Mouse (Mus musculus) forebrain, embryonic 12.5 days (tissue): ENCODE measurements at regions not wholly inside any gene's neighbourhood (a gene's known extent, or its start where the extent isn't known, plus 50 kb on each side); places are given as distances from the start of the nearest gene placed in this dataset.

Experiments used
- ATAC-seq: fragments of 200-750 bp; cut with Nextera tagmentation; 2 replicates; pipeline ENCODE4 v1.8.0; 2017; ENCODE audit warnings: moderate TSS enrichment; ENCODE audit not compliant: low FRiP score
- H3K27ac ChIP-seq: fragments of 300-500 bp; sonication (generic); 2 replicates; pipeline ENCODE4 v1.5.1; 2016; ENCODE audit warnings: mild to moderate bottlenecking
- H3K27me3 ChIP-seq: fragments of 300-500 bp; sonication (generic); 2 replicates; pipeline ENCODE4 v1.6.1; 2016; ENCODE audit warnings: mild to moderate bottlenecking
- H3K36me3 ChIP-seq: fragments of 300-500 bp; sonication (generic); replicated peaks from 2 replicates; pipeline ENCODE4 v1.6.1; 2016; ENCODE audit warnings: mild to moderate bottlenecking
- H3K4me1 ChIP-seq: fragments of 300-500 bp; sonication (generic); 2 replicates; pipeline ENCODE4 v1.6.1; 2016
- H3K4me2 ChIP-seq: fragments of 300-500 bp; sonication (generic); 2 replicates; pipeline ENCODE4 v1.6.1; 2016; ENCODE audit warnings: mild to moderate bottlenecking, moderate library complexity
- H3K4me3 ChIP-seq: fragments of 300-500 bp; sonication (generic); replicated peaks from 2 replicates; pipeline ENCODE4 v1.5.1; 2016; ENCODE audit warnings: mild to moderate bottlenecking
- H3K9ac ChIP-seq: fragments of 300-500 bp; sonication (generic); 2 replicates; pipeline ENCODE4 v1.6.1; 2016; ENCODE audit warnings: mild to moderate bottlenecking
- H3K9me3 ChIP-seq: fragments of 300-500 bp; sonication (generic); 2 replicates; pipeline ENCODE4 v1.6.1; 2016
- WGBS: fragments of 180-500 bp; shearing (Covaris S2); methylation state at CpG from one replicate; pipeline ENCODE4 v1.1.7; 2016; 5-methylcytosine and 5-hydroxymethylcytosine counted together

DNA sequence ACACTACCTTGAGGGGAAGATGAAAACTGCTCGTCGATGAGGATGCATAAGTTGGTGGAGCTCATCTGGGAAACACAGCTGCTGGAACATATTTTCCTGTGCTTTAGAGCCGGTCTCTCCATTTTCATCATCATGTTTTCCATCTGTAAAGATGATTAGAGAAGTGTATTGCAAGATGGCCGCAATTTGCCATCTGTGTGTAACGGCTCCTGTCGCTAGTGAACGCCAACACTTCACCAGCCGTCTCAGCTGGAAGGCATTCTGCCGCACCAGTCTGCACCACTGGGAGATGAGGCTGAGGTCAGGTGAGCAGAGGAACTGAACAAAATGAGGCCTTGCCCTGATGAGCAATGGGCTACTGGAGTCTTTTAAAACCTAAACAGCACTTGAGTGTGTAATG is 57.4 kb downstream of the Gm21962 start:
- Histone ChIP-seq H3K27ac (no peak overlapping the region), H3K4me1 (no peaks in the 10 kb centered on the region), H3K4me2 (no peak overlapping the region), H3K9ac (no peak overlapping the region), H3K9me3 (no peaks in the 10 kb centered on the region), H3K4me3 (no peak overlapping the region), H3K27me3 (no peaks in the 10 kb centered on the region), H3K36me3 (no peaks in the 10 kb centered on the region)
- WGBS, result 84% methylated on average over 9 of the region's 9 CpGs
- ATAC-seq, result no peak

DNA sequence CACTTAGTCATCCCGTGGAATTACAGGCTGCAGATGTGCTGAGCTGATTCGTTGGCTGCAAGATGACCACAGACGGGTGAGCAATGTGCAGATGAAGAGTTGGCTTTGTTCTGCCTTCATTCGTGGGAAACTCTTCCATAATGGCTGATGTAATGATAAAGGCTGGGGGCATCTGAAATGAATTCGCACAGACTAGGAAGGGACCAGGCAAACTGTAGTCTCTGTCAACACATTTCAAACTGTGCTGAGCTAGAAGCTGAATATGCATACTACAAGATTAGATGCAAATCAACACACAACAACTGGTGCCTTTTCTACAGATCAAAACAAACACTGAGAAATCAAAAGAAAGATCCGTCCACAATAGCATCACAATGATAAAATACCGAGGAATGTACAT is 58.1 kb downstream of the Gm21962 start:
- no peak overlapping the region for H3K27ac ChIP-seq
- no peaks in the 10 kb centered on the region for H3K36me3 ChIP-seq
- WGBS, result 64% methylated on average over 7 of the region's 7 CpGs
- no peak overlapping the region for H3K9ac ChIP-seq
- no peaks in the 10 kb centered on the region for H3K4me1 ChIP-seq
- H3K4me2 ChIP-seq, result no peak overlapping the region
- H3K27me3 ChIP-seq, result no peaks in the 10 kb centered on the region
- H3K4me3 ChIP-seq, result no peak overlapping the region
- no peak for ATAC-seq
- no peaks in the 10 kb centered on the region for H3K9me3 ChIP-seq

DNA sequence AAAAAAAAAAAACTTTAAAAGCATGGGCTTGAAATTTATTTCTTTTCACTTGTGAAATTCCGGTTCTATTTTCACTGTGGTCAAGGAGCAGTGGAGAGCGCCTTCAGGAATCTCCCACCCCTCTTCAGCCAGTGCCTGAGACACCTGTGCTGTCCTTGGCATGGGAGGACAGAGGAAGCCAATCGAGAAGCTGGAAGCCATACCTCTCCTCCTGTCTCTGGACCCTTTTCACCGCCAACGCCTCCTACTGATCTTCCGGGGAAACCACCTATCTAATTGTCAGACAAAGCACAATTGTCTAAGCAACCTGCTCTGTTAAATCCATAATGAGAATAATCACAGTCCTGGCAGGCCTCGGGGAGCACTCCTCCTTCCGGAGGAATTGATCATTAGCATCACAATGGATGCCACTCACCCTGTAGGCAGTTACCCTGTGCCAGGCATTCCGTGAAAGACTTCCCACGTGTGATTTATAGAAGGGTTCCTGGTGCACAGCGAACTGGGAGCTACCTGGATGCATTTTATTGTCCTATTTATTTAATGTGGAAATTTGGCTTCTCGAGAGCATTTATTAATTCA is 66.0 kb downstream of the Gm21962 start:
- H3K27ac ChIP-seq, result no peak overlapping the region
- H3K36me3 ChIP-seq, result no peaks in the 10 kb centered on the region
- ATAC-seq, result peak; percentile 88
- no peak overlapping the region; the same call in 1 of the 2 replicates for H3K4me2 ChIP-seq
- WGBS, result 22% methylated on average over 12 of the region's 12 CpGs
- H3K9ac ChIP-seq, result no peak overlapping the region
- no peaks in the 10 kb centered on the region for H3K27me3 ChIP-seq
- no peaks in the 10 kb centered on the region for H3K9me3 ChIP-seq
- H3K4me3 ChIP-seq, result no peak overlapping the region
- peaks cover 13% of the 10 kb centered on the region for H3K4me1 ChIP-seq

DNA sequence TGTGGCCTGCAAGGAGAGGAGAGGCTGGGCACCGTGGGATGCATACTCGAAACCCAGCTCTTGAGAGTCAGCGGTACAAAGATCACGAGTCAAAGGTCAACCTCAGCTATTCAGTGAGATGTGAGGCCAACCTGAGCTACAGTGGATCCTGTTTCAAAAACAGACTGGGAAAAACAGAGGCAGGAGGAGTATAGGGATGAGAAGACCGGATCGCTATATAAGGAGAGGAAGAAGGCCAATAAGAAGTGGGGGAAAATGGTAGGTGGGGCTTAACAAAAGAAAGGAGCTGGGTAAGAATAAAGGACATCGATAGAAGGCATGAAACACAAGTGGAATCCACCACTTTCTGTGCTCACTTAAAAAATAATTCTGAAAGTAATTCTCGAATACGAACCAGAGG is 70.2 kb downstream of the Gm21962 start:
- no peak overlapping the region for H3K4me2 ChIP-seq
- no peaks in the 10 kb centered on the region for H3K36me3 ChIP-seq
- WGBS, result 75% methylated on average over 9 of the region's 9 CpGs
- no peak overlapping the region for H3K4me3 ChIP-seq
- no peak overlapping the region for H3K27ac ChIP-seq
- H3K9me3 ChIP-seq, result no peaks in the 10 kb centered on the region
- H3K9ac ChIP-seq, result no peak overlapping the region
- ATAC-seq, result no peak
- H3K4me1 ChIP-seq, result peaks cover 13% of the 10 kb centered on the region
- no peaks in the 10 kb centered on the region for H3K27me3 ChIP-seq

DNA sequence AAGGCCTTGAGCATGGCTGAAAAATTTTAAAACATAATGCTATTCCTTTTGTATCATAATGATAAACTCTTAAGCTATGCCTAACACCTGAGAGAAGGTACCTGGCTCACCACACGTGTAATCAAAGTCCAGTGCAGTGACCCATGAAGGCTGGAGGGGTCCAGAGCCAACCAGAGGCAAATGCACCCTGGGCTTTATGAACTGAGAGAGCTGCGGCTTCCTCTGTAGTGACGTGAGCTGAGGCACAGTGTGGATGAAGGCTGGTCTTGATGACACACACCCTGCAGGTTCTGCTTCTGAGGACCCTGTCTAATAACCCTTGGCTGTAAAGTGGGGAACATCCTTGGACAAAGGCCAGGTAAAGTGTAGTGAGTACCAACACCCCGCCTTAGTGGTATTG is 70.8 kb downstream of the Gm21962 start:
- H3K27ac ChIP-seq, result no peak overlapping the region
- H3K4me1 ChIP-seq, result peaks cover 8% of the 10 kb centered on the region
- WGBS, result 83% methylated on average over 4 of the region's 4 CpGs
- H3K4me3 ChIP-seq, result no peak overlapping the region
- no peak for ATAC-seq
- H3K9ac ChIP-seq, result no peak overlapping the region
- no peaks in the 10 kb centered on the region for H3K27me3 ChIP-seq
- H3K36me3 ChIP-seq, result no peaks in the 10 kb centered on the region
- H3K4me2 ChIP-seq, result no peak overlapping the region
- H3K9me3 ChIP-seq, result no peaks in the 10 kb centered on the region

DNA sequence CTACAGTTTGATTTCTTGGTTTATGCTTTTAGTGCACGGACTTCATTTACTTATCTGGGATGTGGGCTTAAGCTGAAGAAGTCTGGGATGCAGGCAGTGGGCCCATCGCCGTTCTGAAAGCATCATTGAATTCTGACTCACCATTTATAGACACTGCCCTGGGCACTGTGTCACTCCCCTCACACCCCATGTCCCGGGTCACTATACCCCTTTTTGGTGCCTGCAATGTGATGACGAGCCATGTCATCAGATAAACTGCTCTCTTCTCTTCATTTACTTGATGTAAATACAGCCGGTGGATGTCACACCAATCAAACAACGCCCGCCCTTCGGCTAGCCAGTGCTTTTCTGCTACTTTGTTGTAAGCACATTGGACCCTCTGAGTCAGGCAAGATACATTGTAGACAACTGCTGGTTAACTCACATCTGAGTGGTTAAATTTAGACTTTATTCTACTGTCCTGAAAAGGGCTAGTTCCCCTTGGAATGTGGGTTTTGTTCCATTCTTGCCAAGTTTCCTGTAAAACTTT is 80.5 kb downstream of the Gm21962 start:
- WGBS, result 89% methylated on average over 9 of the region's 9 CpGs
- no peak overlapping the region for H3K27ac ChIP-seq
- no peaks in the 10 kb centered on the region for H3K9me3 ChIP-seq
- no peaks in the 10 kb centered on the region for H3K36me3 ChIP-seq
- no peak overlapping the region for H3K4me2 ChIP-seq
- H3K27me3 ChIP-seq, result no peaks in the 10 kb centered on the region
- peaks cover 13% of the 10 kb centered on the region for H3K4me1 ChIP-seq
- no peak overlapping the region for H3K9ac ChIP-seq
- ATAC-seq, result no peak
- H3K4me3 ChIP-seq, result no peak overlapping the region

DNA sequence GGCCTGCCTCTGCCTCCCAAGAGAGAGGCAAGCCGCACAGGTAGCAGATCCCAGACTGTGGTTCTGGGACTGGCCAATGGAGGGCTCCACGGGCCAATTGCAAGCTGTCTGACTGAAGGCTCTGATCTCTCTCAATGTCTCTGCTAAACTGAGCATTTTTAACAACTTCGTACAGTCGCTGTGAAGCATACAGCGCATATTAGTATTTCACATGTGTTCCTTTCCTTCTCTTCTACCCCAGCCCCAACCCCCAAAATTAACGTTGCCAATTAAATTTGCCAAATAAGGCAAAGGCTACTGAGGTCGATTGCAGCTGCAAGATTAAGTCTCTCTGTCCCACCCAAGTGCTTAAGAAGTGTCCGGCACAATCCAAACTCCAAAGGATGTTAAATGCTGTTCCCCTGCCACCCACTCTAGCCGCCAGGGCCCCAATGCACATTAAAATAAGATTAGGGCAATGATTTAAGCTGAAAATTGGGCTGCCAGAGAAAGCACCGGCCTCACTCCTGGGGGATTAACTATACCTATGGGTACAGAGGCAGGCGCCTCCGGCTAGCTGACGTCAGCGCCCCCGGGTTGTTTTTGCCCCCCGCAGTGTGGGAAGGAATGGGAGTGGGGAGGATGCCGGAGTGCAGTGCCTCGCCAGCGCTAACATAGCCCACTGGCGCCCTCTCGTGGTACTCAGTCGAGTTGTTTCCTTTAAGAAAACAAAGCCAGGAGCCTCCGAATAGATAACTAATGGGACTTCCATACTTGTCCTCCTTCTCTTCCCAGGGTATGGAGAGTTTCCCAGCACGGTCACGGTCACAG is 81.3 kb downstream of the Gm21962 start:
- Histone ChIP-seq H3K9ac (no peak overlapping the region; the same call in 1 of the 2 replicates), H3K27me3 (no peaks in the 10 kb centered on the region), H3K4me3 (peak overlapping the region; percentile 35), H3K36me3 (no peaks in the 10 kb centered on the region), H3K4me2 (peak overlapping the region; percentile 51), H3K4me1 (peaks cover 13% of the 10 kb centered on the region), H3K9me3 (no peaks in the 10 kb centered on the region), H3K27ac (peak overlapping the region; percentile 63)
- ATAC-seq, result peak; percentile 95
- 13% methylated on average over 25 of the region's 25 CpGs for WGBS

DNA sequence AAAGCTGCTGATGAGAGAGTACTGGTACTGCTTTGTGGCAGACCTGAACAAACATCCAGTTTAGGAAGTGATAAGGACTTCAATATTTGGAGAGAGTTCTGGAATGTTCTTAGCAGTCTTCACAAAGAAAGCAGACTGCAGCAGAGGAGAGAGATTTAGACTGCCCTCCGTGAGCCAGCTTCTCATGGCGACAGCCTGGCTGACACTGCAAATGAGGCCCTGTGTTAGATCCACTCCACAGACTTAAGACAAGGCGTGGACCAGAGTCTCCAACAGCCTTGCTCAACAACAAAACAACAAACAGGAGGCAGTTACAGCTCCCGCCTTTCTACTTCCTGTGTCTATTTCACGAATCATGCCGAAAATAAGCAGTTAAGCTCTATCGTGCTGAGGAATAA is 81.9 kb downstream of the Gm21962 start:
- Histone ChIP-seq H3K27ac (peak overlapping the region; percentile 59; the same call in 1 of the 2 replicates), H3K4me2 (no peak overlapping the region; the same call in 1 of the 2 replicates), H3K9ac (no peak overlapping the region), H3K4me3 (no peak overlapping the region), H3K9me3 (no peaks in the 10 kb centered on the region), H3K27me3 (no peaks in the 10 kb centered on the region), H3K36me3 (no peaks in the 10 kb centered on the region), H3K4me1 (peaks cover 13% of the 10 kb centered on the region)
- peak; percentile 47 for ATAC-seq
- WGBS, result 64% methylated on average over 7 of the region's 7 CpGs

DNA sequence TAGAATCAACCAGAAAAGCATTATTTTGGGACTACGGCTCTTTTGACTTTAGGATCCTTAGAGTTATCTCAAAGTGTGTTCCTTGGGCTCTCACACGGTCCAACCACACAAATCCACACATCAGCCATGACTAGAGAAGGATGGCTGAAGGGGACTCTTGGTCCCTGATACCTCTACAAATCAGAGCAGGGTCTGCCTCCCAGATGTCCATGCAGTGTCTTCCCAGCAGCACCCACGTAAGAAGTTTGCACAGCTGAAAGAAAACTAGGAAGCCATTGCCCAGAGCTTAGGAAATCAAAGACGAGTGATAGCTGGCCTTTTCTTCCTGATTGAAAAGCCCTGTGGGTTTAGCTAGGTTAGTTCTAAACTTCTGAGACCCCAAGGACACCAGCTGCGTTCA is 84.1 kb downstream of the Gm21962 start:
- no peak overlapping the region for H3K9ac ChIP-seq
- no peak overlapping the region for H3K4me2 ChIP-seq
- no peaks in the 10 kb centered on the region for H3K27me3 ChIP-seq
- no peak overlapping the region for H3K4me3 ChIP-seq
- H3K36me3 ChIP-seq, result no peaks in the 10 kb centered on the region
- H3K9me3 ChIP-seq, result no peaks in the 10 kb centered on the region
- no peak overlapping the region for H3K27ac ChIP-seq
- H3K4me1 ChIP-seq, result peaks cover 13% of the 10 kb centered on the region
- ATAC-seq, result no peak
- WGBS, result 81% methylated on average over 5 of the region's 5 CpGs

DNA sequence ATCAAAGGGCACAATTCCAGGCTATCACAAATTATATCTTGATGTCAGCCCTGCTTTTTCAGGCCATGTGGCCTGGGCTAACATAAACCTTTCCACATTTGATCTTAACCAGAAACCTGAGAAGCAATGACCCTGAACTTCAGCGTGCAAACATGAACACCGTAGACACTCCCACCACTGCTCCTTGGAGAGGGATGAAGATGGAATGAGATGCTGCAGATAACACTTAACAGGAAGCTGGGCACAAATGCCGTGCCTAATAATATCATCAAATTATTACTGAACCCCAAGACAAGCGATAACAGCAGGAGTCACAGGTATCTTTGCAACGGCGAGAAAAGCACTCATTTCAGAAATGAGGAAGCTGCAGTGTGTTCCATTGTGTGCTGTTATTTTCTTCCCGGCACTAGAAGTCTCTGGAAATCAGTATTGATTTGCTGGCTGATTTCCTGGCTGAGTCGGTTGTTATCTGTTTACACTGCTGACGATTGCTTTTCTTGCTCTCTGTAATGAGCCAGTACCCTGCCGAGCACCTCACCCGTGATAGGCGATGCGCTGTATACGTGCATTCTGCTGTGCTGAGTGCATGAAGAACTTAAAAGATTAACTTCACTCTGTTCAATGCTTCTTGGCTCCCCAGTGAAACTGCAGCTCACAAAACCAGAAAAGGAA is 91.0 kb downstream of the Gm21962 start:
- no peak overlapping the region for H3K4me3 ChIP-seq
- no peak overlapping the region for H3K4me2 ChIP-seq
- no peaks in the 10 kb centered on the region for H3K27me3 ChIP-seq
- H3K36me3 ChIP-seq, result no peaks in the 10 kb centered on the region
- no peaks in the 10 kb centered on the region for H3K9me3 ChIP-seq
- WGBS, result 72% methylated on average over 14 of the region's 14 CpGs
- peak; percentile 65; the same call in 1 of the 2 replicates for ATAC-seq
- H3K4me1 ChIP-seq, result no peaks in the 10 kb centered on the region
- no peak overlapping the region for H3K9ac ChIP-seq
- H3K27ac ChIP-seq, result no peak overlapping the region

DNA sequence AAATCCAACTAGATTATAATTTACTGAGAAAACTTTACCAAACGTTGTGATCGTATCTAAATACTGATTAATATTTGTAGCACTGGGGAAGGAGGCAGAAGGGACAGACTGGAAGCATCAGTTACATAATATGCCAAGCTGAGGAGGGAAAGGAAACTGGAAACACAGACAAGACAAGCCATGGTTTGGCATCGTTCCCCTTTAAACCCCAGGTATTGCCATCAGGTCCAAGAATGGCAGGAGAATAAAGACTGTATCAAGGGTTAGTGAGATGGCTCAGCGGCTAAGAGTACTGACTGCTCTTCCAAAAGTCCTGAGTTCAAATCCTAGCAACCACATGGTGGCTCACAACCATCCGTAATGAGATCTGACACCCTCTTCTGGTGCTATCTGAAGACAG is 92.1 kb downstream of the Gm21962 start:
- Histone ChIP-seq H3K27me3 (no peaks in the 10 kb centered on the region), H3K9me3 (no peaks in the 10 kb centered on the region), H3K27ac (no peak overlapping the region), H3K36me3 (no peaks in the 10 kb centered on the region), H3K4me2 (no peak overlapping the region), H3K4me3 (no peak overlapping the region), H3K4me1 (no peaks in the 10 kb centered on the region), H3K9ac (no peak overlapping the region)
- 94% methylated on average over 5 of the region's 5 CpGs for WGBS
- ATAC-seq, result no peak

DNA sequence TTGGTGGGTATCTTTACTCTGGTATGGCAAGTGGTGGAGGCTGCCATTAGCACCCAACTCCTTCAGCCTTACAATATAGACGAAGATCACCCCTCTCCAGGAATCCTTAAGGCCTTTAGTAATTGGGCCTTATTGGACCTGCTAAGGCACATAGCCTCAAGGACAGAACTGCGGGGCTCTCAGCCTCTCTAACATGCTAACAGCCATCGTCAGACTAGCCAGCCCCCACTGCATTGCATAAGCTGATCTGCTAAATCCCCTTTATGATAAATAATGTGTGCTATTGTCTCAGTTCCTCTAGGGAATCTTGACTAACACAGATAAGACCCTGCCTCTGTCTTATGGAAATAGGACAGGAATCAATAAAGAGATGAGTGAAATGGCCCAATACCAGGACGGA is 95.7 kb upstream of the H2afz start:
- H3K9ac ChIP-seq, result no peak overlapping the region
- H3K4me3 ChIP-seq, result no peak overlapping the region
- 82% methylated on average over 4 of the region's 4 CpGs for WGBS
- no peaks in the 10 kb centered on the region for H3K27me3 ChIP-seq
- H3K9me3 ChIP-seq, result no peaks in the 10 kb centered on the region
- H3K27ac ChIP-seq, result no peak overlapping the region
- ATAC-seq, result no peak
- H3K4me2 ChIP-seq, result no peak overlapping the region
- no peaks in the 10 kb centered on the region for H3K36me3 ChIP-seq
- H3K4me1 ChIP-seq, result no peaks in the 10 kb centered on the region
